Mouse (Mus musculus) gastrocnemius, adult 2 months (tissue): ENCODE measurements at regions not wholly inside any gene's neighbourhood (a gene's known extent, or its start where the extent isn't known, plus 50 kb on each side); places are given as distances from the start of the nearest gene placed in this dataset.
A peak's percentile ranks its signal among the peaks of the same experiment; 100 is the strongest.

Source experiments
- DNase-seq: peaks from one replicate; pipeline ENCODE4 v3.0.0; 2022
- H3K27ac ChIP-seq: fragments of 200-600 bp; 2 replicates; pipeline ENCODE4 v1.8.1; 2022; ENCODE audit warnings: mild to moderate bottlenecking
- H3K4me3 ChIP-seq: fragments of 200-600 bp; 2 replicates; pipeline ENCODE4 v1.8.1; 2022; ENCODE audit warnings: mild to moderate bottlenecking, moderate library complexity
- CTCF ChIP-seq: fragments of 200-600 bp; IDR thresholded peaks from 2 replicates; pipeline ENCODE4 v1.8.1; 2022; ENCODE audit warnings: antibody characterized with exemption, mild to moderate bottlenecking, moderate library complexity
- intact Hi-C: fragments of 180-260 bp; cut with DNase I; formaldehyde crosslinking; loops from one replicate; pipeline ENCODE4 v1.15.1; 2025

GRCm38 (mm10) chrX:11806896-11807252 lies 353.3 kb downstream of the Bcor start:
- intact Hi-C loops: loop anchor here (5.0 to 10.0 kb wide), 3 partner anchors 165 to 328 kb away; no protein-coding TSS in a partner anchor
- peak overlapping the region; percentile 71 for H3K27ac ChIP-seq

GRCm38 (mm10) chrX:11807253-11807882 lies 352.8 kb downstream of the Bcor start:
- intact Hi-C loops: loop anchor here (5.0 to 10.0 kb wide), 3 partner anchors 165 to 327 kb away; no protein-coding TSS in a partner anchor
- no peak for TF ChIP-seq CTCF
- peak overlapping the region; percentile 76 for H3K4me3 ChIP-seq
- DNase-seq: peak; percentile 56
- peak overlapping the region; percentile 71 for H3K27ac ChIP-seq

More at GRCm38 (mm10) chrX:11806896-11807252, 353.3 kb downstream of the Bcor start:
- no peak for TF ChIP-seq CTCF
- peak overlapping the region; percentile 76 for H3K4me3 ChIP-seq
- DNase-seq: no peak

GRCm38 (mm10) chrX:11807883-11808262 lies 352.3 kb downstream of the Bcor start:
- intact Hi-C loops: loop anchor here (5.0 to 10.0 kb wide), 3 partner anchors 166 to 327 kb away; no protein-coding TSS in a partner anchor

GRCm38 (mm10) chrX:11808911-11809310 lies 351.2 kb downstream of the Bcor start:
- DNase-seq: peak; percentile 59
- H3K27ac ChIP-seq: no peak overlapping the region
- no peak overlapping the region for H3K4me3 ChIP-seq
- TF ChIP-seq CTCF: no peak
- intact Hi-C loops: loop anchor here (5.0 to 10.0 kb wide), 3 partner anchors 167 to 326 kb away; no protein-coding TSS in a partner anchor

More at GRCm38 (mm10) chrX:11807883-11808262, 352.3 kb downstream of the Bcor start:
- TF ChIP-seq CTCF: no peak
- peak overlapping the region; percentile 71 for H3K27ac ChIP-seq
- peak overlapping the region; percentile 76 for H3K4me3 ChIP-seq
- no peak for DNase-seq

GRCm38 (mm10) chrX:11814861-11815260 lies 345.3 kb downstream of the Bcor start:
- TF ChIP-seq CTCF: no peak
- intact Hi-C loops: no loop called here
- H3K27ac ChIP-seq: no peak overlapping the region
- no peak overlapping the region for H3K4me3 ChIP-seq
- DNase-seq: no peak

DNA sequence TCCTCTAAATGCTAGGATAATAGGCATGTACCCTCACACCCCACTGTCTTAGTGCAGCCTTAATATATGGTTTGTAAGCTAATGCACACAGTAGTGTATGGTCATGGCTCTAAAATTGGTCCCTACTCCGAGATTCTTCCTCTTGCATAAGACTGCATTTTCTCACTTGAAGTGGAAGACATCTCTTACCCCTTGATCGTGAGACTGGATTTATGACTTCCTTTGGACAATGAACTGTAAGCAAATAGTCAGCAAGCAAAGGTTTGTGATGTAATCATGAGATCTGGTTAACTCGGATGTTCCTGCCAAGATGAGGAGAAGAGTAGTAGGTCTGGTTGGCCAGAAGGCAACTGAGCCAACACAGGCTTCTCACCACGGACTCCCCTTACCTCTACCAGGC lies 344.3 kb downstream of the Bcor start:
- intact Hi-C loops: no loop called here
- Histone ChIP-seq H3K4me3 (no peak overlapping the region), H3K27ac (no peak overlapping the region)
- TF ChIP-seq CTCF: no peak
- DNase-seq: no peak

GRCm38 (mm10) chrX:11818634-11819033 lies 341.5 kb downstream of the Bcor start:
- no peak overlapping the region for H3K4me3 ChIP-seq
- TF ChIP-seq CTCF: no peak
- intact Hi-C loops: no loop called here
- no peak for DNase-seq
- no peak overlapping the region for H3K27ac ChIP-seq

- Histone ChIP-seq H3K4me3 (no peak overlapping the region), H3K27ac (no peak overlapping the region)
- TF ChIP-seq CTCF: no peak
- intact Hi-C loops: no loop called here
- DNase-seq: no peak
Observed at GRCm38 (mm10) chrX:11821165-11821564, 339.0 kb downstream of the Bcor start.

GRCm38 (mm10) chrX:11821880-11822768 lies 338.0 kb downstream of the Bcor start:
- TF ChIP-seq CTCF: no peak
- Histone ChIP-seq H3K27ac (no peak overlapping the region), H3K4me3 (no peak overlapping the region)
- no peak for DNase-seq
- intact Hi-C loops: no loop called here

DNA sequence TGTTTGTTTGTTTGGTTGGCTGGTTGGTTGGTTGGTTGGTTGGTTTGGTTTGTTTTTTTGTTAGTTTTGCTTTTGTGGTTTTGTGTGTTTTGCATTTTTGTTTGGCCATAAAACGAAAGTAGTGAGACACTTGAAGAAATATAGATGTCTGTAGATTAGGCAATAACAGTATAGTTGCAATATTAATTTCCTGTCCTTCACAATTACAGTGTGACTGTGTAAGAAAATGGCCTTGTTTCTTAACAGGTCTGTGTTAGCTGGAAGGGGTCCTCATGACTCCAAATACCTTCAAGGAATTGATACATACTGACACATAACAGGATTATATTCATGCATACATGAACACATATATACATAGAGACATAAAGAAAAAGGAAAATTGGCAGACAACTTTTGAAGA lies 334.2 kb downstream of the Bcor start:
- H3K27ac ChIP-seq: no peak overlapping the region
- intact Hi-C loops: no loop called here
- no peak for DNase-seq
- no peak for TF ChIP-seq CTCF
- H3K4me3 ChIP-seq: no peak overlapping the region

- no peak for DNase-seq
- intact Hi-C loops: no loop called here
- Histone ChIP-seq H3K27ac (no peak overlapping the region), H3K4me3 (no peak overlapping the region)
- TF ChIP-seq CTCF: no peak
Observed at GRCm38 (mm10) chrX:11826737-11827408, 333.3 kb downstream of the Bcor start.

DNA sequence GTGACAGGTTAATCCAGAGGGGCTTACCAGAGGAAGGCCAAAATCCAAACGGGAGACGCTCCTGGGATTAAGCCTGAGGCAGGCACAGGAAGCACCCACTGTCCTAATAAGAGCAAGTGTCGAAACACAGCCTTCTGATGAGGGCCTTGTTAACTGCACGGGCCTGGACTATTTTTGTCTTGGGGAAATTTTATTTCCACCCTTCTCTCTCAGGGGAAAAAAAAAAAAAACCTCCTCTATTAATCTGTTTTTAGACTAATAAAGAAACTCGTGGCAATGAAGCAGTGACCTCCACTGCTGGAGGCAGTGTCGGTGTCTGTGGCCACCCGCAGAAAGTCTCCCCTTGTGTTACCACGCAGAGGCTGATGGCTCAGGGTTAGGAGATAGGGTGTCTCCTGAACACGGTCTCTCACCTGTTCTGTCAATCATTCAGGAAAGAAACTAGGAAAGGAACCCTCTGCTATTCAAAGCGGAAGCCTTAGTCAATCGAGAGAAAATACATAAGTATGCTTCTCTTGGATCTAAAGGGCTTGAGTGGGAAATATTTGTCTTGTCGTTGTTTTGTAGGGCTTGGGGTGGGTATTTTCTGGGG lies 330.6 kb downstream of the Bcor start:
- DNase-seq: peak; percentile 31
- TF ChIP-seq CTCF: no peak
- intact Hi-C loops: loop anchor here (10.0 kb wide), 2 partner anchors 175 to 245 kb away; no protein-coding TSS in a partner anchor
- Histone ChIP-seq H3K27ac (peak overlapping the region; percentile 63), H3K4me3 (no peak overlapping the region)
